Mouse (Mus musculus): ENCODE data around the gene Mras. TPM values are rescaled to one million over a fixed set of nuclear protein-coding genes. Genes with fewer than 3 reads are reported as not detected.

The Mras gene
- polyA plus RNA-seq, 1 experiment from 2014 or later = 22.4 TPM

- ATAC-seq (no peak), DNase-seq (ENCODE audit: low spot score) (peak; percentile 43)
- H3K9ac ChIP-seq (replicated peaks; ENCODE audit: low read depth) = no peak overlapping the region
- no peaks in the 10 kb centered on the region for H3K36me3 ChIP-seq (ENCODE audit: insufficient read depth, low read length)
- TF ChIP-seq EP300 (IDR thresholded peaks at IDR 0.05) (no peak), CTCF (IDR thresholded peaks at IDR 0.05) (peak; percentile 77)
- no peak overlapping the region for H3K27ac ChIP-seq (ENCODE audit: low read length)
- H3K27me3 ChIP-seq (replicated peaks; ENCODE audit: insufficient read depth, low read length) = no peaks in the 10 kb centered on the region
- H3K4me1 ChIP-seq (ENCODE audit: insufficient read depth, low read depth, low read length) = no peaks in the 10 kb centered on the region
- 37% methylated on average over 12 of the region's 12 CpGs for WGBS
- H3K4me3 ChIP-seq (ENCODE audit: low read depth, low read length) = no peak overlapping the region
- no peaks in the 10 kb centered on the region for H3K9me3 ChIP-seq (ENCODE audit: low read length)
- H3K4me2 ChIP-seq (replicated peaks; ENCODE audit: low read depth, low read length) = no peak overlapping the region
These were observed 21.5 kb upstream of the Mras start for GRCm38 (mm10) chr9:99458529-99459208.

DNA sequence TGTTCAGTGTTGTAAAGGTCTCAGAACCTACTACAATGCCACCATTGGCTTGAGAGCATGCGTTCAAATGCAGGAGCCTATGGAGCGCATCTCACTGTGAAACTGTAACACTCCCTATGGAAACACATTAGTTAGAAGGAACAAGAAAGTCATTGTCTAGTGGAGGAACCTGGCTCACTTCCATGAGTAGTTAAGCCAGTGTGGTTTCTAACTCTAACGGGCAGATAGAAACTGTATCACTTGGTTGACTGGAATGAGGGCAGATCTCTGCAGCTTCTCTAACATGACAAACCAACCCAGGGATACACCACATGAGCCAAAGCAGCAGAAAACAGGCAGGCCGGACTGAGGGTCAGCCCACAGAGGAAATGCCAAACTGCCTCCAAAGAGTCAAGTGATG, 17.0 kb upstream of the Mras start:
- 67% methylated on average over 4 of the region's 4 CpGs for WGBS
- H3K27ac ChIP-seq (ENCODE audit: low read length) = no peak overlapping the region
- ATAC-seq (no peak), DNase-seq (ENCODE audit: low spot score) (no peak)
- H3K36me3 ChIP-seq (ENCODE audit: insufficient read depth, low read length) = no peaks in the 10 kb centered on the region
- no peak overlapping the region for H3K9ac ChIP-seq (replicated peaks; ENCODE audit: low read depth)
- no peaks in the 10 kb centered on the region for H3K9me3 ChIP-seq (ENCODE audit: low read length)
- no peaks in the 10 kb centered on the region for H3K27me3 ChIP-seq (replicated peaks; ENCODE audit: insufficient read depth, low read length)
- TF ChIP-seq CTCF (IDR thresholded peaks at IDR 0.05) = no peak
- no peak for TF ChIP-seq EP300 (IDR thresholded peaks at IDR 0.05)
- H3K4me1 ChIP-seq (ENCODE audit: insufficient read depth, low read depth, low read length) = no peaks in the 10 kb centered on the region
- H3K4me2 ChIP-seq (replicated peaks; ENCODE audit: low read depth, low read length) = no peak overlapping the region
- H3K4me3 ChIP-seq (ENCODE audit: low read depth, low read length) = no peak overlapping the region

DNA sequence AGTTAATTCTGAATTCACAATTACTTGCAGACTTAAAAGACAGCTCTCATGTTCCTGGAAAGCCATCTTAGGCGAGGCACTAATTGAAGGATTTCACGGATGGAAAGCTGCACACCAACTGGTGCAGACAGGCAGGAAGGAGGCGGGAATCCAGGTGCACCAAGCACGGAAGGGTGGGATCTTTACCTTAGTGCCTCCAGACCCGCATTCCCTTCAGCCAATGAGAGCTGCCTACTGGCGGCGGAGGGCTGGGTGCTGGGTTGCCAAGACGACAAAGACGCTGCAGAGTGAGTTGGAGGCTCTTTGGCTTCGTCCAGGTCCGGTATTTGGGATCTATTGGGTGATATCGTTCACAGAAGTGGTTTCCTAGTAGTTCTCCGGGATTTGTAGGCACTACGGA, 14.0 kb upstream of the Mras start, which contains the start of gene Nme9:
TSS of gene Nme9 (plus strand) at position 315 of the 400 bp plus-strand sequence.
- Histone ChIP-seq H3K36me3 (ENCODE audit: insufficient read depth, low read length) (no peaks in the 10 kb centered on the region), H3K9me3 (ENCODE audit: low read length) (no peaks in the 10 kb centered on the region), H3K4me1 (ENCODE audit: insufficient read depth, low read depth, low read length) (no peaks in the 10 kb centered on the region; the same call in 1 of the 2 replicates), H3K27me3 (replicated peaks; ENCODE audit: insufficient read depth, low read length) (no peaks in the 10 kb centered on the region), H3K4me2 (replicated peaks; ENCODE audit: low read depth, low read length) (peak within 1 kb of the TSS; percentile 5; the same call in 1 of the 2 replicates), H3K9ac (replicated peaks; ENCODE audit: low read depth) (no peak within 1 kb of the TSS), H3K27ac (ENCODE audit: low read length) (no peak within 1 kb of the TSS), H3K4me3 (ENCODE audit: low read depth, low read length) (no peak within 1 kb of the TSS)
- 12% methylated on average over 14 of the region's 14 CpGs for WGBS
- TF ChIP-seq CTCF (IDR thresholded peaks at IDR 0.05) (no peak), EP300 (IDR thresholded peaks at IDR 0.05) (no peak)
- DNase-seq (ENCODE audit: low spot score) (peak; percentile 50), ATAC-seq (peak; percentile 70)

DNA sequence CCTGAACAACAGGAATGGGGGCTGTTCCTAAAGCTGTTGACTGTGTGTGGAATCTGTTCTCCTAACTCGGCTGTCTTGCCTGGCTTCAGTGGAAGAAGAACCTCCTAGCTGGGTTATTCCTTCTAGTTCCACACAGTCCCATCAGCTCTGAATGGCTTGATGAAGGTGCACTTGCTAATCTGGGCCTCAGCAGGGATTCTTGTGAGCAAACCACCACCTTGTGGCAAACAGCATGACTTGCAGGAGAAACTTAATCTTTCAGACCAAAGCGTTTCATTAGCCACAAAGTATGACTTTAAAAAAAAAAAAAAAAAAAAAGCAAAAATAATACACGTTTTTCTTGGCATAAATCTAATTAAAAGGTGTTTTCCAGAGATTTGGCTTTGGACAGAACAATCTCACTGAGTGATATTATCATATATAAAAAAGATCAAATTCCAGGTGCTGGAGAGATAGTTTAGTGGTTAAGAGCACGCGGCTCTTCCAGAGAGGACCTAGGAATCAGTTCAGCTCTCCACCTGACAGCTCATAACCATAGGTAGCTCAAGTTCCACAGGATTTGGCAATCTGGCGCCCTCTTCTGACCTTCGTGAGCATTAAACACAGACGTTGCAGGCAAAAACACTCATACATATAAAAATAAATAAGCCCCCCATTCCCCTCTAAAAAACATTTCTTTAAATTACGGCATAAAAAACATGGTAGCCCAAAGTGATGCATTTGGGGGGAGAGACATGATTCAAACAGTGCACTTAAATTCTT, 12.9 kb upstream of the Mras start:
- Histone ChIP-seq H3K9ac (replicated peaks; ENCODE audit: low read depth) (no peak overlapping the region), H3K36me3 (ENCODE audit: insufficient read depth, low read length) (no peaks in the 10 kb centered on the region), H3K4me2 (replicated peaks; ENCODE audit: low read depth, low read length) (no peak overlapping the region), H3K27ac (ENCODE audit: low read length) (no peak overlapping the region), H3K4me1 (ENCODE audit: insufficient read depth, low read depth, low read length) (no peaks in the 10 kb centered on the region; the same call in 1 of the 2 replicates), H3K9me3 (ENCODE audit: low read length) (no peaks in the 10 kb centered on the region), H3K4me3 (ENCODE audit: low read depth, low read length) (no peak overlapping the region), H3K27me3 (replicated peaks; ENCODE audit: insufficient read depth, low read length) (no peaks in the 10 kb centered on the region)
- no peak for TF ChIP-seq EP300 (IDR thresholded peaks at IDR 0.05)
- TF ChIP-seq CTCF (IDR thresholded peaks at IDR 0.05) = peak; percentile 67
- DNase-seq (ENCODE audit: low spot score) (peak; percentile 59), ATAC-seq (no peak; the same call in 1 of the 2 replicates)
- WGBS = 37% methylated on average over 9 of the region's 9 CpGs

DNA sequence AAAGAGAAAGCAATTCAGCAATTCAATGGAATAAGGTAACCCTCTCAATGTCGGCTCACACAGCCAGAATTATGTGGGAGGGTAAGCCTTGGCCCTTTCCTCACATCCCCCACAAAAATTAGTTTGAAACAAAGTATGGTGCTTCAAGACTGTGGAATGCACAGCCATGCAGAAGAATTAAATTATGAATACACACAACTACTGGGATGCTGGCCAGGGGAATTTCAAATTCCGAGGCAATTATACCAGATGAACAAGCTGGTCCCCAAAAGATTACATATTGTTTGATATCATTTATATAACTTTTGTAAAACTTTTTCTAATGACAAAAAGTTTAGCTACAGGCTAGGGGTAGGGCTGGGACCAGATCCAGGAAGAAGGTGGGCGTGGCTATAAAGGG, 10.1 kb upstream of the Mras start:
- Histone ChIP-seq H3K9me3 (ENCODE audit: low read length) (no peaks in the 10 kb centered on the region), H3K27ac (ENCODE audit: low read length) (no peak overlapping the region), H3K36me3 (ENCODE audit: insufficient read depth, low read length) (no peaks in the 10 kb centered on the region), H3K4me1 (ENCODE audit: insufficient read depth, low read depth, low read length) (no peaks in the 10 kb centered on the region; the same call in 1 of the 2 replicates), H3K27me3 (replicated peaks; ENCODE audit: insufficient read depth, low read length) (no peaks in the 10 kb centered on the region), H3K4me3 (ENCODE audit: low read depth, low read length) (no peak overlapping the region), H3K4me2 (replicated peaks; ENCODE audit: low read depth, low read length) (no peak overlapping the region), H3K9ac (replicated peaks; ENCODE audit: low read depth) (no peak overlapping the region)
- TF ChIP-seq EP300 (IDR thresholded peaks at IDR 0.05) (no peak), CTCF (IDR thresholded peaks at IDR 0.05) (no peak)
- ATAC-seq = no peak
- WGBS = 39% methylated on average over 3 of the region's 3 CpGs
- DNase-seq (ENCODE audit: low spot score) = no peak

DNA sequence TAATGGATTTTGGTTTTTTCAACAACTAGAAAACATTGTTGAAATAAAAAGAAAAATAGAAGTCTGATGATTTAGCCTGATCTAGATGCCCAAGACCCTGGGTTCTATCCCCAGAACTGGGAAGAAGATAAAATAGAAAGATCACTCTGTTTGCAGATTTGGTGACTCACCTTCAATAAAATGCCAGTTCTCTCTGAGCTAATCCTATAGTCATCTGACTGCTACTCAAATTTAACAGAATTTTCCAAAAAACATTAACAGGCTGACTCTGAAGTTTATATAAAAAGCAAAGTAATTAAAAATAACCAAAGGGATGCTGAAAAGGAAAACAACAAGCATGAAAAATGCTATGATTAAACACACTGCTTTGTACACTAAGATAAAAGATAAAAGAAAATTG, 9.1 kb upstream of the Mras start:
- no peak overlapping the region for H3K4me2 ChIP-seq (replicated peaks; ENCODE audit: low read depth, low read length)
- no peaks in the 10 kb centered on the region for H3K27me3 ChIP-seq (replicated peaks; ENCODE audit: insufficient read depth, low read length)
- ATAC-seq (no peak), DNase-seq (ENCODE audit: low spot score) (no peak)
- H3K9me3 ChIP-seq (ENCODE audit: low read length) = no peaks in the 10 kb centered on the region
- no peaks in the 10 kb centered on the region; the same call in 1 of the 2 replicates for H3K4me1 ChIP-seq (ENCODE audit: insufficient read depth, low read depth, low read length)
- no peak overlapping the region for H3K4me3 ChIP-seq (ENCODE audit: low read depth, low read length)
- H3K27ac ChIP-seq (ENCODE audit: low read length) = no peak overlapping the region
- no peak for TF ChIP-seq EP300 (IDR thresholded peaks at IDR 0.05)
- TF ChIP-seq CTCF (IDR thresholded peaks at IDR 0.05) = no peak
- H3K36me3 ChIP-seq (ENCODE audit: insufficient read depth, low read length) = no peaks in the 10 kb centered on the region
- H3K9ac ChIP-seq (replicated peaks; ENCODE audit: low read depth) = no peak overlapping the region
